Mouse (Mus musculus) left cerebral cortex, postnatal 14 days (tissue): Measurements from ENCODE around the gene Mrps14. TPM values are rescaled to one million over a fixed set of nuclear protein-coding genes. Genes with fewer than 3 reads are reported as not detected.
A peak's percentile ranks its signal among the peaks of the same experiment; 100 is the strongest.

ENCODE experiments used
- DNase-seq, 2 experiments: peaks; one replicate each; pipeline ENCODE4 v3.0.0; 2021 to 2022; ENCODE audit warnings: low spot score in 2 of 2, mixed read lengths in 1 of 2
- intact Hi-C: fragments of 180-260 bp; cut with DNase I; formaldehyde crosslinking; loops from one replicate; pipeline ENCODE4 v1.15.1; 2025
- total RNA-seq, 2 experiments: library from RNA; stranded (reverse); gene quantifications; 2 replicates each; pipeline ENCODE4 v1.2.3; 2021

Mrps14 gene
- total RNA-seq, 2 experiments from 2014 or later: 57.8 to 58.5 TPM

DNA sequence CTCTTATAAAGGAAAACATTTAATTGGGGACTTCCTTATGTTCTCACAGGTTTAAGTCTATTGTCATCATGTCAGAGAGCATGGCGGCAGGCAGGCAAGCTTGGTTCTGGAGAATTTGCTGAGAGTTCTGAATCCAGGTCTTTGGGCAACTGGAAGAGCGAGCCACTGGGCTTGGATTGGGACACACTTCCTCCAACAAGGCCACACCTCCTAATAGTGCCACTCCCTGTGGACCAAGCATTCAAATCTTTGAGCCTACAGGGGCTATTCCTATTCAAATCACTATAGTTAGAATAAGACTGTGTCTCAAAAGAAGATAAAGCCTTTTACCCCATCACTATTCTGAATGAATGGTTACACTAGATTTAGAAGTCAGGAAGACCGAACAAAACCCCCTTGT, 22.9 kb downstream of the Mrps14 start:
- intact Hi-C loops: no loop called here

DNA sequence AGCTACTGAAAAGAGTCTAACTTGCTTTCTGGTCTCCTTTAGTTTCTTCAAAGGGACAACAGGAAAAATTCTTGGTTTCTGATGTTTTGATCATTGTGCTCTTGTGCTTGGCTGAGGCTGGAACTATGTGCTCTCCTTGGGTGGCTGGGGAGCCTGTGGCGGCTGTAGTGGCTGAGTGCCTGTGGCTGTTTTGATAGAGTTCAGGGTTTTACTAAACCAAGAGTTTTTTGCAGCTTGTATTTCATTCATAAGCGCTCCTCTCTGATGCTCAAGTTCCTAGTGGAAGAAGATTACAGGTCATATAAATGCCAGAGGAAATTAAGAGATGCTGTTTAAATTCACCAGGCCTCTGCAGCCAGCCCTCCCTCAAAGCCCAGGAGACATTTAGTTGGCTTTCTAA, 29.1 kb downstream of the Mrps14 start:
- intact Hi-C loops: no loop called here

More for the DNA sequence above, 22.9 kb downstream of the Mrps14 start:
- DNase-seq: no peak

GRCm38 (mm10) chr1:160227196-160227595, 32.2 kb downstream of the Mrps14 start:
- intact Hi-C loops: no loop called here
- DNase-seq: no peak

More for the DNA sequence above, 29.1 kb downstream of the Mrps14 start:
- DNase-seq: no peak

DNA sequence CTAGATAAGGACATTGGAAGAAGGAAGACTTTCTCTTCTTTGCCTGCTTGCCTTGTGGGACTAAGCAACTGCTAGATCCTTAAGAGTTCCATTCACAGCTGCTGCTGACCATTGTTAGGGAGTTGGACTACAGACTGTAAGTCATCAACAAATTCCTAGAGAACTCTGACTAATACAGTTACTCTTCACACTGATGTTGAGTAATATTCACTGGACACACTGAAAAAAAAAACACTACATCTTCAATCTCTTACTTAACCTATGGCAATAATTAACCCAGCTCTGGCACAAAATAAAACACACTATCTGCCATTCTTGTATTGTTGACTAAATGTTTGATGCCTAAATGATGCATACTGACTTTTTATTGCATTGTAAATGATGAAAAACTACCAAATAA, 32.8 kb downstream of the Mrps14 start:
- intact Hi-C loops: no loop called here
- no peak for DNase-seq

DNA sequence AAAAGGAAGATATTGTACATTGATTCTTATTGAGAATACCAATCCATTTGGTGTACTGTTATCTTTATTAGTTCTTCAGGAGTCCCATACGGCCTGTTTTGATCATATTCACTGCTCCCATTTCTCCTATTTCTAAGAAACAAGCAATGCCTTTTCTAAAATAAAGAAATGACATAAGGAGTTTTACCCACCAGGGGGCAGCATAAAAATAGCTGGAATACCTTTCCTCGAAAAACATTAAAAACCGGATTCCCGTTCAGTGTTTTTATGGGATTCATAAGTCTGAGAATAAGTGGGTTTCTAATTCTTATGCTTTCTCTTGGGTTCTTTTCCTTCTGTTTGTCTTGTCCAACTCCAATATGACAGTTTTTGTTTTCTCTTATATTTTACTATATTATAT, 36.0 kb downstream of the Mrps14 start:
- intact Hi-C loops: loop anchor here (1.0 to 10.0 kb wide), 2 partner anchors 146 to 484 kb away; no protein-coding TSS in a partner anchor
- peak; percentile 71 to 72 for DNase-seq

DNA sequence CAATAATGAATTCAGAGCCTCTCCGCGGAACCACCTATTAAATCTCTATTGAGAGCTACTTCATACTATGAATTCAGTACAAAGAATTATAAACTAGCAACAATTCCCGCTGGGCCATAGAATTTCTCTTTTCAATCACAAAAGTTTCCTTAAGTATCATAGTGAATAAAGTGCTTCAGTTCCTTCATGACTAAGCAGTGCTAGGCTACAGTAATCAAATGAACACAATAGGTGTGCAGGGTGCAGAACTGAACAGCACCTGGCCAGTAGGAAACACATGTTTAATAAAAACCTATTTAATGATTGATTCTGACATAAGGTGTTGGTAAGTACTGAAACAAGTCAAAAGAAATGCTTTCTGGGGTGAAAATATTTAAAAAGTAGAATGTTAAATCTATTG, 37.1 kb downstream of the Mrps14 start:
- no peak for DNase-seq
- intact Hi-C loops: loop anchor here (10.0 kb wide), 1 partner anchor 483 kb away; no protein-coding TSS in a partner anchor

DNA sequence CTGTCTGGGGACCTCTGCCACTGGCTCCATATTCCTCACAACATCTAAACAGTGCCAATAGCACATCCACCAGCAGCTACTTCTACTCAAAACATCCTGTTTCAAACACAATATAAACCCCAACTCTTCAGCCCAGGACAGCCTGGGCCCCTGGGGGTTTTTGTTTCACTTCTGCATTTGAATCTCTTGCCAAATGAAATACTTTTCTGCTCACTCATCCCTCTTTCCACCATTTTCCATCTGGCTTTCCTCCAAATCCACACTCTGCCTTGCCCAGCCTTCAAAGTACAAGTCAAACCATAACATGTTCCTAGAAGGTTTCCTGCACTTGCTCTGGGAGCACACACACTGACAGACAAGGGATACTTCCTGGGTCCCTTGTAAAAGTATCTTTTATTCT, 38.9 kb downstream of the Mrps14 start:
- DNase-seq: no peak

GRCm38 (mm10) chr1:160237981-160238380, 43.0 kb downstream of the Mrps14 start:
- DNase-seq: no peak
- intact Hi-C loops: loop anchor here (10.0 kb wide), 1 partner anchor 477 kb away; no protein-coding TSS in a partner anchor

More for the DNA sequence above, 38.9 kb downstream of the Mrps14 start:
- intact Hi-C loops: loop anchor here (10.0 kb wide), 1 partner anchor 481 kb away; no protein-coding TSS in a partner anchor

GRCm38 (mm10) chr1:160238852-160239443, 43.9 kb downstream of the Mrps14 start:
- no peak for DNase-seq
- intact Hi-C loops: loop anchor here (10.0 kb wide), 1 partner anchor 476 kb away; no protein-coding TSS in a partner anchor

DNA sequence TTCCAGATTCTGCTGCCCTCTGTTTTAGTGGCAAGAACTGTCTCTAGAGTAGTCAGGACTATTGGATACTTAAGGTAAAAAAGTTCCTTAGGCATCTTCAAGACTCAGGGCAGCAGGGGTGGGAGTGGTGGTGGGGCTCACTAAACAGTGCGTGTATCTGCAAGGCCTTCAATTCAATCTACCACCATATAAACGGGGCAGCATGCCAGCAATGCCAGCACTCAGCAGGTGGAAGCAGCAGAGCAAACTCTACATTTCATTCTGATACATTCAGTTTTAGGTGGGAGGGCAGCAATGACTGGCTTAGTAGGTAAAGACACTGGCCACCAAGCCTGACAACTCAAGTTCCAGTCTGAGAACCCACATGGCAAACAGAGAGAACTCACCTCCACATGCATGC, 45.1 kb downstream of the Mrps14 start:
- intact Hi-C loops: no loop called here
- DNase-seq: no peak

- intact Hi-C loops: no loop called here
- no peak for DNase-seq
Observed at GRCm38 (mm10) chr1:160244689-160245088, 49.7 kb downstream of the Mrps14 start.

DNA sequence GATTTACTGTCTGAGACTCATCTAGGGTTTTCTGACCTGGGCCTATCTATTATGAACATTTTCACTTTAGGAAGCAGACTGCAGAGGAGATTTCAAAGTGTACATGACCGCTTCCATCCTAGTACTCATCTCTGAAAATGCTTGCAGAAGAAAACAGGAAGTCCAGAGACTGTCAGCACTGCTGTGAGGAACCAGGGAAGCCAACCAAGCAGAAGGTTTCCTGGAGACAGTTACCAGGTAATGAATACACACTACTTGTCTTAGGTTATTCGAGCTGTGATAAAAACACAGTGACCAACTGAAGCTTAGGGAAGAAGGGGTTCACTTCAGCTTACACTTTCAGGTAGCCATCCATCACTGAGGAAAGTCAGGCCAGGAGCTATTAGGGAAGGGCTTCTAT, 50.9 kb downstream of the Mrps14 start:
- intact Hi-C loops: no loop called here
- DNase-seq: no peak

DNA sequence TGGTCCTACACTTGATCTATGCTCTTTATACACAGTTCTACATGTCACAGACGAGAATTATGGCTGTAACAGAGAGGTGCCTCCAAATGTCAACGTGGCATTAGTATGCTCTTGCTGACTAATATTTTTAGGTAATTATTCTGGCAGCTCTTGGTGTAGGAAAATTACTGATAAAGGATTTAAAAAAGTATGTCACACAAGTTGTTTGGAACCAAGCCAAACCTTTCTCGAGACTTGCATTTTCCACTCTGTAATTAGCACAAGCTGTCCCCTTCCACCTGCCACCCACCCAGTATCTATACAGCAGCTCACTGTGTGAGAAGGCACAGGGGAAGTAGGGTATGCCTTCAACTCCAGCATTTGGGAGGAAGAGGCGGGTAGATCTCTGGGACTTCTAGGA, 51.8 kb downstream of the Mrps14 start:
- intact Hi-C loops: no loop called here
- DNase-seq: peak; percentile 19 to 31

DNA sequence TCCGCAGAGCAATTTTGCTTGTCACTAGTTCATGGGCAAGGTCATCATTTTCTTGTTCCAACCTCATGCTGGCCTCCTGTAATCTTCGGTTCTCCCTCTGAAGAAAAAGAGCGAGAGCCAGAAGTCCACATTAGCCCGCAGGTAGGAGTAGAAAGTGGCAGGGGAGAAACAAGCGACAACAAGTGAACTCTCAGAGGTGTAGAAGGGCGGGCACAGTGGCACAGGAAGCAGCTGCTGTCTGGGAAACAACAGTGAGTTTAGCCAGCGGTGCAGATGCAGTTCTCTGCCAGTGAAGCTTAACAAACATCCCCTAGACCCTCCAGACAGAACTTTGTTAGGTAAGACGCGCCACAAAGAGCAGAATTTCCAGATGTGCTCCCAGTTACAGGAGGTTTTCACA, 52.5 kb downstream of the Mrps14 start:
- intact Hi-C loops: no loop called here
- no peak for DNase-seq

- intact Hi-C loops: no loop called here
- DNase-seq: no peak
Observed at GRCm38 (mm10) chr1:160249786-160250185, 54.8 kb downstream of the Mrps14 start.

GRCm38 (mm10) chr1:160250782-160251181, 55.8 kb downstream of the Mrps14 start:
- intact Hi-C loops: no loop called here
- no peak for DNase-seq

DNA sequence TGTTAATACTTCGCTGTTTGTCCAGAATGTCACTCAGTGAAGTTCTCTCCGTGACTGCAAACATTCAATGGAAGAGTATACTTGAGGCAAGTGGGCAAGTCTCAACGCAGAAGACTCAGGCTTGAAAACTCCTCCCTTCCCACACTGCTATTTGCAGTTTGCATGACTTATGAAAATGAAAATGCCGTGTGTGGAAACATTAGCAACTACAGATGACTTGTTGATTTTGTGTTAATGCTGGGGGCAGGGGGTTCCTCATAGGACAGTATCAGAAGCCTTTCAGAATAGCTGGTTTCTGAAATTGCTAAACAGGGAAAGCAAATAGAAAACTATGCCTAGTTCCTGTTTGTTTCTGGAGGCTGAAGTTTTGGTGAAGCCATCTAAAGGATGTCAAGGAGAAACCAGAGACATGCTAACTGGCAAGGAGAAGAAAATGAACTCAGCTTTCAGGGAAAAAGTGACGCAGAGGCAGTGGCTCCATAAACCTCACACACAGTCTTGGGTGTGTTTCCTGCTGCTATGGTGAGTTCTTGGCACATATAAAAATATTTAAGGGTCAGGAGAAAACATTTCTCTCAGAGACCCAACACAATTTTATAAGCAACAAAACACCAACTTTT, 56.5 kb downstream of the Mrps14 start:
- intact Hi-C loops: no loop called here
- no peak for DNase-seq
